Mouse (Mus musculus) embryonic fibroblast, embryonic 13.5 days (primary cell): ENCODE results near the gene Slc13a4.

Experiments used
- CTCF ChIP-seq: IDR thresholded peaks from 2 replicates; pipeline ENCODE4 v1.5.1; 2011; ENCODE audit warnings: mild to moderate bottlenecking, control low read depth, low read length, moderate library complexity, borderline replicate concordance; ENCODE audit not compliant: insufficient read depth
- POLR2A ChIP-seq: IDR thresholded peaks from 2 replicates; pipeline ENCODE4 v1.6.1; 2011; ENCODE audit warnings: low read depth, mild to moderate bottlenecking, control low read depth, low read length, moderate library complexity

- TF ChIP-seq CTCF, result no peak
- TF ChIP-seq POLR2A, result no peak
These were observed 46.7 kb upstream of the Slc13a4 start for GRCm38 (mm10) chr6:35354622-35354998.
